Mouse (Mus musculus) liver, embryonic 14.5 days (tissue): ENCODE data around the gene 4931414P19Rik. TPM values are rescaled to one million over a fixed set of nuclear protein-coding genes. Genes with fewer than 3 reads are reported as not detected.
"Not testable (repeated sequence)": the region's sequence is repeated elsewhere in the genome, so short reads cannot be mapped to it uniquely, and the experiment has no call there.

ENCODE experiments used
- ATAC-seq: fragments of 200-750 bp; cut with Nextera tagmentation; 2 replicates; pipeline ENCODE4 v1.8.0; 2017; ENCODE audit warnings: moderate number of reproducible peaks, mild to moderate bottlenecking, moderate library complexity; ENCODE audit not compliant: insufficient read depth
- DNase-seq, 3 experiments: peaks; one replicate each; pipeline ENCODE4 v3.0.0-alpha.2; 2012 to 2013; ENCODE audit warnings: low read depth in 3 of 3, low spot score in 3 of 3
- H3K27ac ChIP-seq: fragments of 300-500 bp; sonication (generic); 2 replicates; pipeline ENCODE4 v1.5.1; 2014; ENCODE audit warnings: moderate library complexity, mild to moderate bottlenecking, control low read depth, inconsistent platforms
- H3K27me3 ChIP-seq: fragments of 300-500 bp; sonication (generic); 2 replicates; pipeline ENCODE4 v1.6.1; 2014; ENCODE audit warnings: mild to moderate bottlenecking, low read length, moderate library complexity; ENCODE audit not compliant: control insufficient read depth, insufficient read depth
- H3K36me3 ChIP-seq: fragments of 300-500 bp; sonication (generic); replicated peaks from 2 replicates; pipeline ENCODE4 v1.6.1; 2014; ENCODE audit warnings: low read depth; ENCODE audit not compliant: control insufficient read depth, insufficient read depth
- H3K4me1 ChIP-seq, 2 experiments: fragments of 200-500 bp in 1 of 2; fragments of 300-500 bp in 1 of 2; sonication (generic) in 1 of 2; replicated peaks; 2 replicates each; pipeline ENCODE4 v1.6.1; 2012 to 2014; ENCODE audit warnings: antibody characterized with exemption in 1 of 2, inconsistent platforms in 1 of 2, low read length in 1 of 2; ENCODE audit not compliant: control insufficient read depth in 2 of 2, insufficient read depth in 2 of 2
- H3K4me2 ChIP-seq: fragments of 300-500 bp; sonication (generic); 2 replicates; pipeline ENCODE4 v1.6.1; 2014; ENCODE audit warnings: low read depth, mild to moderate bottlenecking, control low read depth, moderate library complexity
- H3K4me3 ChIP-seq, 2 experiments: fragments of 200-500 bp in 1 of 2; fragments of 300-500 bp in 1 of 2; sonication (generic) in 1 of 2; 2 replicates each; pipeline ENCODE4 v1.5.1; 2012 to 2014; ENCODE audit warnings: low read depth in 2 of 2, low read length in 2 of 2, mild to moderate bottlenecking in 2 of 2, control low read depth in 1 of 2, inconsistent platforms in 1 of 2, moderate library complexity in 1 of 2; ENCODE audit not compliant: insufficient read depth in 1 of 2
- H3K9ac ChIP-seq: fragments of 300-500 bp; sonication (generic); replicated peaks from 2 replicates; pipeline ENCODE4 v1.6.1; 2014; ENCODE audit warnings: mild to moderate bottlenecking, control low read depth, moderate library complexity
- H3K9me3 ChIP-seq: fragments of 300-500 bp; sonication (generic); 2 replicates; pipeline ENCODE4 v1.6.1; 2016; ENCODE audit warnings: low read length, mixed read lengths; ENCODE audit not compliant: control insufficient read depth
- CTCF ChIP-seq: IDR thresholded peaks from 2 replicates; pipeline ENCODE4 v1.5.1; 2016; ENCODE audit warnings: antibody characterized with exemption, low read depth, control low read depth
- EP300 ChIP-seq: IDR thresholded peaks from 2 replicates; pipeline ENCODE4 v1.6.1; 2016; ENCODE audit warnings: antibody characterized with exemption, low read depth
- WGBS: fragments of 180-500 bp; shearing (Covaris S2); extraction: QIAGEN DNeasy Blood & Tissue Kit; methylation state at CpG from one replicate; pipeline ENCODE4 v1.1.7; 2014; ENCODE audit not compliant: insufficient replicate concordance; 5-methylcytosine and 5-hydroxymethylcytosine counted together
- polyA plus RNA-seq, 2 experiments: library from polyadenylated mRNA; depleted of rRNA in 1 of 2; stranded (reverse) in 1 of 2; unstranded in 1 of 2; fragments of >200 nt; fragmentation: Nextera tagmentation in 1 of 2; extraction: Ambion mirVana in 1 of 2; gene quantifications; 2 replicates each; pipeline versions ENCODE4 v1.2.1 to v1.2.3; 2012 to 2014

4931414P19Rik gene
- polyA plus RNA-seq, 2 experiments, result 1.1 to 4.3 TPM

DNA sequence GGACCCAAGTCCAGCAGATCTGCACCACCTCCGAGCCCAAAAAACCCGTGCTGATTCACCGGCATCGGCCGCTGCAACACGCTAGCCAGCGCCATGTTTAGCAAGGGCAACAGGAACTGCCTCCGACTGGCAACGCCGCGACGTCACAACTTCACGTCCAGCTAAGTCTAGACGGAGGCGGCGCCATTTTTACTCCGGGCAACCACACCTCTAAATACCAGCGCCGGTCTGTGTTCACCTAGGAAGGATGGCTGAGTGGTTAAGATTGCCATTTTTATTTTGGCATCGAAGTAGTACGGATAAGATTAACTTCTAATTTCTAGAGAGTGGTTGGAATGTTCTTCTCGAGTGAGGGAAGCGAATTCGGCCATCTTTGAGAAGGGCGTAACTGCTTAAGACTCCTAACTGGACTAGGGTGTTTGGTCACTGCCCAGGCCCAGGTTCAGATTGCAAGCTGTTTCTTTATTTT lies 12.1 kb upstream of the 4931414P19Rik start, which contains the start of gene Psmb5:
Gene Psmb5 (minus strand): TSS at position 126 of the 469 bp plus-strand sequence.
- Histone ChIP-seq H3K4me3 (peak within 1 kb of the TSS; percentile 79 to 90), H3K27me3 (no peaks in the 10 kb centered on the region), H3K4me1 (peaks cover 3 to 7% of the 10 kb centered on the region in 2 experiments), H3K36me3 (peaks cover 14% of the 10 kb centered on the region), H3K27ac (peak within 1 kb of the TSS; percentile 65), H3K9me3 (no peaks in the 10 kb centered on the region), H3K9ac (peak within 1 kb of the TSS; percentile 91), H3K4me2 (peak within 1 kb of the TSS; percentile 86)
- ATAC-seq (peak; percentile 87), DNase-seq (peak; percentile 79 to 86 (median 81))
- no peak for TF ChIP-seq CTCF
- TF ChIP-seq EP300, result no peak
- under 1% methylated on average over 19 of the region's 25 CpGs for WGBS

DNA sequence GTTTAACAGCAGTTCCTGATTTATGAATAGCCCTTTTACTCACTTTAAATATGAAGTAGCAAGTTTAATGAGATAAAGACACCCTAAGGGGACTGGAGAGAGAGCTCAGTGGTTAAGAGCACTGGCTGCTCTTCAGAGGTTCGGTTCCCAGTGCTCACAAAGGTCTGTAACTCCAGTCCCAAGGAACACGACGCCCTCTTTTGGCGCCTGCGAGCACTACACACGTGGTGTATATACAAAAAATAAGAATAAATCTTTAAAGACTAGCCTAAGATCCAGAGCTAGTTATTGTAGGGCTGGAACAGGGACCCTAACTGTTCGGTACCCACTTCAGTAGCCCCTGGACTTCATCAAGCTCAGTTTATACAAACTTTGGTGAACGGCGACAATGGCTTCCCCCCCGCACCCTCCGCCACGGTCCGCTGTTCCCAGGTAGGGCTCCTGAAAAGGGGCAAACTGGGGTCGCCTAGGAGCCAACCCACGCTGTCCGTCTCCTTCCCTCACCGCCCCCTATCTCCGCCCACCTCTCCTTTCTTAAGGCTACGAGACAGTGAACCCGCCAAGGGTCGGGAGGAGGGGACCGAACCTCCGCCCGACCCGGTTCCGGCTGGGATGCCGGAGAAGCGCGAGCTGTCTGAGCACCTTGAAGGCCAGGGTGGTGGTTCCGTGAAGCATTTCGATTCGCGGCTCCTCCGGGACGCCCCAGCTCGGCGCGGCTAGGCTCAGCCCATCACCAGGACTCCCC lies 11.5 kb upstream of the 4931414P19Rik start:
- Histone ChIP-seq H3K9ac (peak overlapping the region; percentile 91), H3K4me1 (peaks cover 3 to 6% of the 10 kb centered on the region in 2 experiments), H3K36me3 (peaks cover 15% of the 10 kb centered on the region), H3K4me2 (peak overlapping the region; percentile 86), H3K27ac (peak overlapping the region; percentile 65), H3K27me3 (no peaks in the 10 kb centered on the region), H3K4me3 (peak overlapping the region; percentile 79 to 90), H3K9me3 (no peaks in the 10 kb centered on the region)
- under 1% methylated on average over 38 of the region's 38 CpGs for WGBS
- peak; percentile 53 for TF ChIP-seq CTCF
- TF ChIP-seq EP300, result no peak
- DNase-seq (peak in 1 of 3 experiments; percentile 47), ATAC-seq (peak; percentile 55)

DNA sequence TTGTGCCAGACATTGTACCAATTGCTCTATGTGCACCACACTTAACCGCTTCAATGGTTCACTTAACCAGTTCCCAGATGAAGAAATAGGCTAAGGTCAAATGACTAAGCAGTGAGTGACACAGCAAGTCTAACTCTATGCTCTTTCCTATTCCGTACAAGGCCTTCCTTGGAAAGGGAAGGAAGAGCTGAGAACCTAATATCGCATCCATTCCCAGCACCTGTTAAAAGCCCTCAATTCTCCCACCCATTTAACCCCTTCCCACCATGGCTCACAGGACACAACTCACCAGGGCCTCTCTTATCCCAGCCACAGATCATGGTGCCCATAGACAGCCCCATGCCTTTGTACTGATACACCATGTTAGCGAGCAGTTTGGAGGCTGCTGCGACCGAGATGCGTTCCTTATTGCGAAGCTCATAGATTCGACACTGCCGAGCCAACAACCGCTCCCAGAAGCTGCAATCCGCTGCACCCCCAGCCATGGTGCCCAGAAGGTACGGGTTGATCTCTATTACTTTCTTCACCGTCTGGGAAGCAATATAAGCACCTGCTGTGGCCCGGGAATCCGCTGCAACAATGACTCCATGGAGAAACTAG lies 10.5 kb upstream of the 4931414P19Rik start:
- H3K4me3 ChIP-seq, result no peak overlapping the region
- H3K9me3 ChIP-seq, result no peaks in the 10 kb centered on the region
- TF ChIP-seq CTCF (no peak), EP300 (no peak)
- peaks cover 15% of the 10 kb centered on the region for H3K36me3 ChIP-seq
- 83% methylated on average over 16 of the region's 16 CpGs for WGBS
- no peak overlapping the region for H3K9ac ChIP-seq
- ATAC-seq, result no peak
- peak overlapping the region; percentile 86 for H3K4me2 ChIP-seq
- DNase-seq, result no peak
- H3K27ac ChIP-seq, result no peak overlapping the region
- peaks cover 3 to 6% of the 10 kb centered on the region in 2 experiments for H3K4me1 ChIP-seq
- H3K27me3 ChIP-seq, result no peaks in the 10 kb centered on the region

DNA sequence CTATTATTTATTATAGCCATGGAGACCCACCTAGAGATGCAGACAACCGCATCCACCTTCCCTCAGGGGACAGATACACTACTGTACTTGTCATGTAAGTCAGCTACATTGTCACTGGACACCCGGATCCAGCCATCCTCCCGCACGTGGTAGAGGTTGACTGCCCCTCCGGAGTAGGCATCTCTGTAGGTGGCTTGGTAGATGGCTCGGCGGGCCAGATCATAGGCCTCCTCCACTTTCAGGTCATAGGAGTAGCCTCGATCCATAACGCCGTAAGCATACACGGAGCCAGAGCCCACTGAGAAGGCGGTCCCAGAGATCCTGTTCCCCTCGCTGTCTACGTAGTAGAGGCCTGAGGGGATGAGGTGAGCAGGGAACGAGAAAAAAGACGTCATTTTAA lies 8.3 kb upstream of the 4931414P19Rik start:
- H3K9me3 ChIP-seq, H3K4me3 ChIP-seq, H3K4me1 ChIP-seq, H3K4me2 ChIP-seq, H3K9ac ChIP-seq, H3K27ac ChIP-seq, H3K27me3 ChIP-seq, ATAC-seq, DNase-seq: not testable (repeated sequence)
- WGBS, result 79% methylated on average over 15 of the region's 16 CpGs
- H3K36me3 ChIP-seq, result peaks cover 15% of the 10 kb centered on the region

DNA sequence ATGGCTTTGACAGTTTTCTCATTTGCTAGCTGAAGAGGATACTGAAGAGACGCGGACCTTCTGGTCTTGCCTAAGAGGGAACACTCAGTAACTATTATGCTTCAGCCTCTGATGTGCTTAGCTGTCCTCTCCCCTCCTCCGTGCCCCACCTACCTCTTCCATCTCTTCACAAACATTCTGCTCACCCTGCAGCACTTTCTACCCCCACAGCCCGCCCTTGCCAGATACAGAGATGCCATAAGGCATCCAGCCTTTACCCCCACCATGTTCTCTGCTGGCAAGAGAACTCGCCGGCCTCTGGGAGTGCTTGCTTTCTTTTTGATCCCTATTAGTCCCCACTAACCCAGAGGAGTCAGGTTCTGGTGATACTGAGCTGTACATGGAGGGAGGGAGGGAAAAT lies 4.9 kb upstream of the 4931414P19Rik start:
- no peaks in the 10 kb centered on the region for H3K27me3 ChIP-seq
- H3K27ac ChIP-seq, result no peak overlapping the region
- no peak overlapping the region for H3K4me2 ChIP-seq
- 74% methylated on average over 6 of the region's 6 CpGs for WGBS
- no peak for DNase-seq
- TF ChIP-seq CTCF, result no peak
- no peak for TF ChIP-seq EP300
- H3K9me3 ChIP-seq, result no peaks in the 10 kb centered on the region
- H3K4me1 ChIP-seq, result peaks cover 0 to 5% of the 10 kb centered on the region in 2 experiments; a peak in 2 of 4 replicates
- H3K9ac ChIP-seq, result no peak overlapping the region
- H3K4me3 ChIP-seq, result no peak overlapping the region
- ATAC-seq, result no peak
- H3K36me3 ChIP-seq, result peaks cover 15% of the 10 kb centered on the region
